Mouse (Mus musculus): ENCODE results near the gene Dzip1l.

DNA sequence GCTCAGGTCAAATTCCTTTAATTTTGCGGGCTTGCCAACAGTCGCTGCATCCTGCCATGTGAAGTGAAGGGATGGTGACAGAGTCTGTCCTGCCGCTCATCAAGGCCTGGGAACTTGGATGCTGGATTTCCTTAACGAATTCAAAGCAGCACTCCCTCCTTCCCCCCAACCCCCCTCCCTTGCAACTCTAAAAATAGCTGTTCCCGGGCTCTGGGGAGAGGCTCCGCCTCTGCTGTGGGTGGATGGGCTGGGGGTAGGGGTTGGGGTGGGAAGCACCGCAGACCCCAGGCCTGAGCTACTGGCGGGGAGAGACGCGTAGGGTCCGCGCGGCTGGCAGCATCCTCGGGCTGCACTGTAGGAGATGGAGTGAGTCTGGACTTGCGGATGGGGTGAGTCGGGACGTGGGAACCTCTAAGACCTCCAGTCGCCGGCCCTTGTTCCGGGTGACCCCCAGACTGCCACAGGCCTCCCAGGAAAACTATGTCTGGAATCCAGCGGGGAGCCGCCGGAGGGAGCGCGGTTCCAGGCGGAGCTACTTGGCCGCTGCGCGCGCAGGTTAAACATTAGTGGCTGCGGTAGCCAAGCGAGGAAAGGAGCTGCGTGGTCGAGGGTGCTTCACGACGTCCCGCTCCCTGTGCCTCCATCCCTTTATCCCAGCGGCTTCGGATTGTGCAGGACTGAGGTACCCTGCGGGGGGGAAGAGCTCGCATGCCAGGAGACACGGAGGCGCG, at the start of gene Dzip1l:
- no peak for TF ChIP-seq FLI1 (IDR thresholded peaks at IDR 0.05; ENCODE audit: low read length)
- no peak for TF ChIP-seq GATA1 (IDR thresholded peaks at IDR 0.05; ENCODE audit: borderline replicate concordance, low read length)
